Mouse (Mus musculus) embryonic stem cell, embryonic (primary cell): Measurements from ENCODE around the gene Skil.

Experiments used
- CTCF ChIA-PET, 4 experiments: fragments of 300-600 bp in 2 of 4; fragments of 350-600 bp in 2 of 4; sonication (Branson Sonifier 250); formaldehyde crosslinking; loops; one replicate each; lab custom pipeline; 2022; ENCODE audit warnings: inconsistent platforms in 2 of 4; lab: Charles Lee
- POLR2A ChIA-PET, 4 experiments: fragments of 300-600 bp in 2 of 4; fragments of 350-600 bp in 2 of 4; sonication (Branson Sonifier 250); formaldehyde crosslinking; loops; one replicate each; lab custom pipeline; 2022; ENCODE audit warnings: antibody characterized with exemption in 4 of 4, inconsistent platforms in 1 of 4; lab: Charles Lee

Skil gene

DNA sequence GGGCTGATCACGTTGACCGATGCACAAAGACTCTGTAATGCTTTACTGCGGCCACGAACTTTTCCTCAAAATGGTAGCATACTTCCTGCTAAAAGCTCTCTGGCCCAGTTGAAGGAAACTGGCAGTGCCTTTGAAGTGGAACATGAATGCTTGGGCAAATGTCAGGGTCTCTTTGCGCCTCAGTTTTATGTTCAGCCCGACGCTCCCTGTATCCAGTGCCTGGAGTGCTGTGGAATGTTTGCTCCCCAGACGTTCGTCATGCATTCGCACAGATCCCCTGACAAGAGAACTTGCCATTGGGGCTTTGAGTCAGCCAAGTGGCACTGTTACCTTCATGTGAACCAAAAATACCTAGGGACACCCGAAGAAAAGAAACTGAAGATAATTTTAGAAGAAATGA is 3.1 kb downstream of the Skil start:
- CTCF ChIA-PET, result no interaction called here
- POLR2A ChIA-PET, result interaction anchor here in 2 of 4 experiments (1.1 to 2.3 kb wide), 8 partner anchors 9 to 41 kb away, joined by 3 to 5 read pairs (median 4); no protein-coding TSS in a partner anchor

DNA sequence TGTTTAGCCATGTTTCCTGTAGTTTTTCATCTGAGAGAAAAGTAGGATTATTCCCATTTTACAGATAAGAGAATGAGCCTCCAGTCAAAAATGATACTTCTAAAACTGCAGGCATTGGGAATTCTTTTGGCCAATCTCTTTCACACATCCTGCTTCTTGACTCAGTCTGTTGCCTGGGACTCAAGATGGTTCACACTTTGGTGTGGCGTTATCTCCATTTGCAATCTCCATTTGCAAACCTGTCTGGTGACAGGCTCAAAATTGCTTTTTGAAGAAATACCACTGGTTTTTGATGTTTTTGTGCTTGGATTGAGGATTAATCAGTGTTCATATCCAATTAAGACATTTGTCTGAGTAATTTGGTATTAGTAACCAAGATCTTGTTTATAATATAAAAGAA is 3.7 kb downstream of the Skil start:
- CTCF ChIA-PET, result no interaction called here
- POLR2A ChIA-PET, result interaction anchor here in 2 of 4 experiments (1.1 to 2.4 kb wide), 11 partner anchors 8 to 42 kb away, joined by 3 to 7 read pairs (median 4); no protein-coding TSS in a partner anchor

DNA sequence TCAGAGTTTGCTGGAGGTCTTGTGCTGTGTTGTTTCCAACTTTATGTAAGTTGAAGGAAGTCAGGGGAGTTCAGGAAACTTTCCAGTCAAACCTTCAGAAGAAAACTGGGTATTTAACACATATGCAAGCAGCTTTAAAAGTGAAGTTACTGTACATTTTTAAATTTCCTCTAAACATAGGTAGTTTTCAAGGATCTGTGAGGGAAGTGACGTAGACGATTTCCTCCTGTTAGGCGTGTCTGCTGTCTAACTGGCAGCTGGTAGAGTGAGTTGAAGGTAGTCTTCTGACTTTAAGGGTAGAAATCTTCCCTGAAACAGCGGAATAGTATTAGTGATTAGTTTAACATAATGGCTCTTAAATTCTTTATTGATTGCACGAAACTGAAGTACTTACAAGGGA is 5.2 kb downstream of the Skil start:
- ChIA-PET CTCF (no interaction called here), POLR2A (interaction anchor here in 2 of 4 experiments (1.1 to 2.4 kb wide), 5 partner anchors 7 to 39 kb away, joined by 3 to 7 read pairs (median 4); no protein-coding TSS in a partner anchor)

DNA sequence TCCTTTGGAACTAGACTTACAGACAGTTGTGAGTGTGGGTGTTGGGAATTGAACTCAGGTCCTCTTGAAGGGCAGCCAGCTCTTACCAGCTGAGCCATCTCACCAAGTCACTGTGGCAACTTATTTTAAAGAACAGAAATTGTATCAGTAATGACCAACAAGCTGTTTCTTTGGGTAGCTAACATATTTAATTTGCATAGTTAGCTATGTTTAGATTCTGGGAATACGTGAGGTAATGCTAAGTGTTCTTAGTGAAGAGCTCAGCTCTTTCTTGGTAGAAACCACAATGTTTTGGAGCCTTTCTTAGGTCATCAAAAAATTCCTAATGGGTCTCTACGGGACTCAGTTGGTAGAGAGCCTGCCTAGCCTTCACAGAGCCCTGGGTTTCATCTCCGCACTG is 5.9 kb downstream of the Skil start:
- CTCF ChIA-PET, result interaction anchor here in 1 of 4 experiments (0.6 kb wide), 1 partner anchor 45 kb away, joined by 3 read pairs; no protein-coding TSS in a partner anchor

DNA sequence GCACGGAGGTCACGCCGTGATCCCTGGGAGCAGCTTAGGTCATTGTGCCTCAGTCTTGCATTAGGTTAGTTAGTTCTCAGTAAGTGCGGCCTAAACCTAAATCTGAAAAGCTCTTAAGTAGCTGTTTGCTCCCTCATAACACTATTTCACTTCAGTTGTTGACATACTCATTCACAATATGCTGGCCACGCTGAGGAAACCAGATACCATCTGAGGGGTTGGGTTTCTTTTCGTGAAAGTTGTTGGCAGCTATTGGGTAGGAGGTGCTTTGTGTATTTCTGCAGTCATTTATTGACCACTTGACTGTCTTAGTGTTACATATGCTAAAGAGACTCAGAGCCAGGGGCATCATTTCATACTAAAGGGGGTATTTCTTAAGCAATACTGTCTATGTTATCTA is 10.1 kb downstream of the Skil start:
- POLR2A ChIA-PET, result interaction anchor here in 2 of 4 experiments (0.5 to 1.6 kb wide), 9 partner anchors 9 to 208 kb away, joined by 3 to 5 read pairs (median 3); partner anchors contain the start of gene Skil (in 1 of the 2)
- CTCF ChIA-PET, result interaction anchor here in 2 of 4 experiments (0.6 kb wide), 2 partner anchors 28 to 124 kb away, joined by 3 read pairs; no protein-coding TSS in a partner anchor

More for the DNA sequence above, 5.9 kb downstream of the Skil start:
- POLR2A ChIA-PET, result interaction anchor here in 1 of 4 experiments (0.8 to 2.4 kb wide), 3 partner anchors 10 to 14 kb away, joined by 3 to 7 read pairs (median 4); no protein-coding TSS in a partner anchor

DNA sequence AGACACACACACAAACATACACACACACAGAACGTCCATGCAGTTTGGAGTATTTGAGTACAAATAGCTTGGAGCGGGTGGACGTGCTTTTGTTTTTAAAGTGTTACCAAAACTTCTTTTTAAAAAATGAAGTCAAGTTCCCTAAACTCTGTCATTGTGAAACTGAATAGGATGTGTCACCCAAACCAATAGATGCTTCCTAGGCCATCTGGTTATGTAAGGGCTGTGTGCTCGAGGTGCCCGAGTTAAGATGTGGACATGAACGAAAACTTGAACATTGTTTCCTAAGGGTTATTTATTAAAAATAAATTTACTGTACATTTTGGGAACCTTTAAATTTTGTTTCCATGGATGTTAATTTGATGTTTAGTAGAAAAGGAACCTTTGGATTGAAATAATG is 11.7 kb downstream of the Skil start:
- CTCF ChIA-PET, result no interaction called here

DNA sequence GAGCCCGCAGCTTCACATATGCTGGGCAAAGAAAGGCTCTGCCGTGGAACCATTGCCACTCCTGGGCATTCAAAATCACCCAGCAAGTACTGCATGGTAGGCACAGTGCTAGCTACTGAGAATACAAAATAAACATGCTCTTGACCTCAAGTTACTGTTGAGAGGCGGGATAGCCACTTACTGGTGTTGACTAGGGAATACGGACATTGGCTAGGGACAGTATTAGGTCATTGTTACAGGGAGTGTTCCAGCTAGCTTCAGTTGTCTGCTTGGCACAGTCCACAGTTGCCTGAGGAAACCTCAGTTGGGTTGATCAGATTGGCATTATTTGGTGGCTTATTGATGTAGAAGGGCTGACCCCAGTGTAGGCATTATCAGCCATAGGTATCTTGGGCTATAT is 12.8 kb downstream of the Skil start:
- CTCF ChIA-PET, result interaction anchor here in 1 of 4 experiments (1.2 kb wide), 1 partner anchor 31 kb away, joined by 3 read pairs; no protein-coding TSS in a partner anchor
- POLR2A ChIA-PET, result interaction anchor here in 3 of 4 experiments (0.6 to 1.2 kb wide), 5 partner anchors 8 to 15 kb away, joined by 3 to 7 read pairs (median 4); no protein-coding TSS in a partner anchor

More for the DNA sequence above, 11.7 kb downstream of the Skil start:
- POLR2A ChIA-PET, result no interaction called here

DNA sequence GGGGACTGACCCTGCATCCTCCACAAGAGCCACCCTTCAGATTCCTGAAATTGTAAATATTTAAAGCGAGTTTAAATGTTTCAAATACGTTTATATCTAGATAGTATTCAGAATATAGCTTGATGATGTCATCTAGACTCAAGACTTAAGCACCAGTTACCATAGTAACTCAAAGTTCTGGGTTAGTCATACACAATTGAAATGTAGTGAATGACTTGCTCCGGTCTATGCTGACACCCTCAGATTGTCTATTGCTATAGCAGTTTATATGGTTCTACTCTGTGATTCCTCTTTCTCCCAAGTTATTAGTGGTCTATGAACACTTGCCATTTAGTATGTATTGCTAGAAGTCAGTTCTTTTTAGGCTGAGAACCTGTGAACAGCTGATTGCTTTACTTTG is 14.2 kb downstream of the Skil start:
- ChIA-PET CTCF (no interaction called here), POLR2A (interaction anchor here in 3 of 4 experiments (0.5 to 1.5 kb wide), 3 partner anchors 10 to 53 kb away, joined by 3 to 5 read pairs (median 3); no protein-coding TSS in a partner anchor)

DNA sequence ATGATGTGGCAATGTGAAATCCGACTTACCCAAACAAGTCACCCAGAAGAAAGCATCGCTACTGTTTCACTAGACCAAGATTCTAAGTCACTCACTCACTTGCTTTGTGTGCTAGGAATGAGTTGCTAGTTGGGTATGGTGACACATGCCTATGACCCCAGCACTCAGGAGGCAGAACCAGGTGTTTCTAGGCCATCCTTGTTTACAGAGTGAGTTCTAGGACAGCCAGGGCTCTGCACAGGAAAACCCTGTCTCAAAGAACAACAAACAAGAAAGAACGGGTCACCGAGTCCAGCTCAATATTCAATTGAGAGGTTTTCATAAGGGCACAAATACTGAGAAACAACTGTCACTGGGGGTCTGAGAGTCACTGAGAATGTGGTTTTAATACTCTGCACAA is 28.2 kb downstream of the Skil start:
- CTCF ChIA-PET, result no interaction called here
- POLR2A ChIA-PET, result no interaction called here

DNA sequence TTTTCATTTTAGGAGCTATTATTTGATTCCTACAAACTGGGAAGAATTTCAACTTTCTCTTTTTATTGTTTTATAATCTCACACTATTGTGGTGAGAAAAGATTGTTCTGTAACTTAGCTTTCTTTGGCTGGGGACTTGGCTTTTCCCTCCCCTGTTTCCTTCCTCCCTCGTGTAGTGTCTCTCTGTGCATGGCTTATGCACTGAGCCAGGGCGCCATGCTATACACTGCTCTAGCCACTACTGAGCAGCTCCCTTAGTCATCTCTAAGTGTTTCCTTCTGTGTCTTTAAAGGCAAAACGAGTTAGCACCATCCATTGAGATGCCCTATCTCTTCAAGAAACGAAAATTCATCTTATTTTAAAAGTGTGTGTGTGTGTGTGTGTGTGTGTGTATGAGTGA is 31.4 kb downstream of the Skil start:
- ChIA-PET POLR2A (interaction anchor here in 1 of 4 experiments (1.2 kb wide), 1 partner anchor 13 kb away, joined by 3 read pairs; no protein-coding TSS in a partner anchor), CTCF (interaction anchor here in 3 of 4 experiments (0.6 to 1.4 kb wide), 3 partner anchors 13 to 149 kb away, joined by 4 to 5 read pairs (median 4); no protein-coding TSS in a partner anchor)

DNA sequence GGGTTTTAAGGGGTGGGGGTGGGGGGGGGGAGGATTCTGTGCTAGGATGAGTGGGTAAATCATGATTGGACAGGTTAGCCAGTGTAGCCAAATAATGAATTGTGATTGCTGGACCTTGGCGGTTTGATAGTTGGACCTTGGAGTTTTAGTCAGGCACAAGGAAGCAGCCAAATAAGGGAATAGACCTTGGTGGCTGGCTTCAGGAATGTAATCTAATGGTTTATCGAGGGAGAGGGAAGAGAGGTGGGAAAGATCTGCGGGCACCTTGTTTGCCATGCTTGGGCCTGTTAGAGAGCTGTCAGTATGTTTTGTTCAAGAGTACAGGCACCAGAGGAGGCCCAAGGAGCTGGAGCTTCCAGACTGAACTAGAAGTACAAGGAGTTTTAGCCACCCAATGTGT is 32.0 kb downstream of the Skil start:
- CTCF ChIA-PET, result interaction anchor here in 2 of 4 experiments (0.6 to 1.4 kb wide), 2 partner anchors 12 to 150 kb away, joined by 4 to 5 read pairs; no protein-coding TSS in a partner anchor

DNA sequence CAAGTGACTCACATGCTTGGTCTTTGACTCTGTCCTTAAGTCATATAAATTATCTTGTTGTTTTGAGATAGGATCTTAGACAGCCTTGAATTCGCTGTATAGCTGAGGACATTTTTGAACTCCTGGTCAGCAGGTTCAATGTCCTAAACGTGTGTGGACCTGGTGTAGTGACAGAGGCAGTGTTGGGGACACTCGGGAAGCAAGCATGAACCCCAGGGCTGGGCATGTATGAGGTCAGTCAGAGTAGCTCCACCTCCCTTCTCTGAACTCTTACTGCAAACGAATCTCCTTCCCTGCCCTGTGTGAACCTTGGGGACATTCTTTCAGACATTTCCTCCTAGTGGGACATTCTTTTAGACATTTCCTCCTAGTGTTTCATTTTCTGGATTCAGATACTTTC is 34.9 kb downstream of the Skil start:
- CTCF ChIA-PET, result interaction anchor here in 2 of 4 experiments (0.6 to 1.4 kb wide), 2 partner anchors 9 to 73 kb away, joined by 3 to 8 read pairs; no protein-coding TSS in a partner anchor
- POLR2A ChIA-PET, result interaction anchor here in 2 of 4 experiments (0.6 to 2.7 kb wide), 5 partner anchors 9 to 102 kb away, joined by 3 to 9 read pairs (median 3); no protein-coding TSS in a partner anchor

More for the DNA sequence above, 32.0 kb downstream of the Skil start:
- POLR2A ChIA-PET, result interaction anchor here in 2 of 4 experiments (1.0 to 1.2 kb wide), 2 partner anchors 9 to 14 kb away, joined by 3 to 4 read pairs; no protein-coding TSS in a partner anchor

DNA sequence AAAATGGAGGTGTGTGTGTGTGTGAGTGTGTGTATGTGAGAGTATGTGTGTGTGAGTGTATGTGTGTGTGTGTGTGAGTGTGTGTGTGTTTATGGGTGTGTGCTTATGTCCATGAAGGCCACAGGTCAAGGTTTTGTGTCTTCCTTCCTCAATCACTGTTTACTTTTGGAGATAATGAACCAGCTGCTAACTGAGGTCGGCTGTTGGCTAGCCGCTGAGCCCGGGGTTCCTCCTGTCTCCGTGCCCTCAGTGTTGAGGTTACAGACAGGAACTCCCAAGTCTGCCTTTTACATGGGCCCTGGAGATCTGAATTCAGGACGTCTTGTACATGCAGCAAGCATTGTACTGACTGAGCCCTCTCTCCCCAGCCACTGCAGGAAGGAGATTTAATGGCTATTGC is 38.8 kb downstream of the Skil start:
- POLR2A ChIA-PET, result interaction anchor here in 2 of 4 experiments (1.7 to 1.9 kb wide), 2 partner anchors 13 to 45 kb away, joined by 5 read pairs; no protein-coding TSS in a partner anchor

DNA sequence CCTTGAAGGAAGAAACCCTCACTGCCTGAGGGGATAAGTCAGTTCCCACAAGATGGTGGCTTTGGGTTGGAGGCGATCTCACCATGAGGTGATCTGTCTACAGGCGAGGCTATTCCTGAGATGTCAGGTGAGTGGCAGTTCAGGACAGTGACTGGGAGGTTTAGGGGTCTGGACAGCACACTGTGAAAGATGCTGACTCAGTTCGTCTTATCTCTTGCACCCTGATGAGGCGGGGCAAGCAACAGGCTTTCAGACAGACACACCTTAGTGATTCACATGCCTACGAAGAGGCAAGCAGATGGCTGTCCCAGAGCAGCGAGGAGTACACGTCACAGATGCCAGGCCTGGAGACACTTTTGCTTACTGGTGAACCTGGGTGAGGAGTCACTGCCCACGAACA is 39.4 kb downstream of the Skil start:
- POLR2A ChIA-PET, result interaction anchor here in 2 of 4 experiments (1.4 to 1.9 kb wide), 3 partner anchors 14 to 72 kb away, joined by 3 to 5 read pairs (median 5); no protein-coding TSS in a partner anchor

More for the DNA sequence above, 38.8 kb downstream of the Skil start:
- CTCF ChIA-PET, result interaction anchor here in 1 of 4 experiments (0.6 kb wide), 1 partner anchor 1150 kb away, joined by 3 read pairs; no protein-coding TSS in a partner anchor

DNA sequence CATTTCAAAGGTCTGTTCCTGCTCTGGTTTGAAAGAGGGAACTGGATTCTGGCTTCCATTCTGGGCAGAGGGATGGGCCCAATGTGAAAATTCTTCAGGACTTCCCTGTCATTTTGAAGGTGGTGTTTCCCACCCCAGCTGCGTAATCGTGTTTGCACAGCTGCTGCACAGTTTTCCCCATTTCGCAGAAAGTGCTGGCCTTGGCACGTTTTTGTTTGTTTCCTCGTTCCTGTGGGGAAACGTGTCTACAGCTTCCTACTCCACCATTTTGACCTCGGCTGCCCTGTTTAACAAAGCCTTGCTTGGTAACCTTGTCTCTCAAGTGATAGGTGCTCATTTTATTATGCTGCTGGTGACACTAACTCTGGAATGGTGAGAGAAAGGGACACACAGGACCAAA is 39.8 kb downstream of the Skil start:
- ChIA-PET CTCF (interaction anchor here in 1 of 4 experiments (0.7 to 1.2 kb wide), 3 partner anchors 73 to 626 kb away, joined by 3 read pairs; no protein-coding TSS in a partner anchor), POLR2A (interaction anchor here in 2 of 4 experiments (0.9 to 1.9 kb wide), 5 partner anchors 14 to 78 kb away, joined by 3 to 5 read pairs (median 4); no protein-coding TSS in a partner anchor)

More for the DNA sequence above, 39.4 kb downstream of the Skil start:
- CTCF ChIA-PET, result interaction anchor here in 2 of 4 experiments (0.6 to 0.7 kb wide), 2 partner anchors 625 to 1151 kb away, joined by 3 read pairs; no protein-coding TSS in a partner anchor

DNA sequence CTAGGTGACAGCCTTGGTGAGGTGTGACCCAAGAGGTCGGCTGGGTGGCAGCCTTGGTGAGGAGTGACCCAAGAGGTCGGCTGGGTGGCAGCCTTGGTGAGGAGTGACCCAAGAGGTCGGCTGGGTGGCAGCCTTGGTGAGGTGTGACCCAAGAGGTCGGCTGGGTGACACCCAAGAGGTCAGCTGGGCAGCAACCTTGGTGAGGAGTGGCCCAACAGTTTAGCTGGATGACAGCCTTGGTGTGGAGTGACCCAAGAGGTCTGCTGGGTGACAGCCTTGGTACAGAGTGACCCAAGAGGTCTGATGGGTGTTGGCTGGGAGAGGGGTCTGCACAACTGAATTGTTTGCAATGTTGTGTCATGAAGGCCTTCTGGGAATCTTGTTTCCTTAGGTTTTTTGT is 41.7 kb downstream of the Skil start:
- ChIA-PET CTCF (interaction anchor here in 2 of 4 experiments (1.1 to 1.4 kb wide), 2 partner anchors 75 to 76 kb away, joined by 3 to 6 read pairs; no protein-coding TSS in a partner anchor), POLR2A (interaction anchor here in 1 of 4 experiments (0.6 kb wide), 1 partner anchor 142 kb away, joined by 3 read pairs; no protein-coding TSS in a partner anchor)

DNA sequence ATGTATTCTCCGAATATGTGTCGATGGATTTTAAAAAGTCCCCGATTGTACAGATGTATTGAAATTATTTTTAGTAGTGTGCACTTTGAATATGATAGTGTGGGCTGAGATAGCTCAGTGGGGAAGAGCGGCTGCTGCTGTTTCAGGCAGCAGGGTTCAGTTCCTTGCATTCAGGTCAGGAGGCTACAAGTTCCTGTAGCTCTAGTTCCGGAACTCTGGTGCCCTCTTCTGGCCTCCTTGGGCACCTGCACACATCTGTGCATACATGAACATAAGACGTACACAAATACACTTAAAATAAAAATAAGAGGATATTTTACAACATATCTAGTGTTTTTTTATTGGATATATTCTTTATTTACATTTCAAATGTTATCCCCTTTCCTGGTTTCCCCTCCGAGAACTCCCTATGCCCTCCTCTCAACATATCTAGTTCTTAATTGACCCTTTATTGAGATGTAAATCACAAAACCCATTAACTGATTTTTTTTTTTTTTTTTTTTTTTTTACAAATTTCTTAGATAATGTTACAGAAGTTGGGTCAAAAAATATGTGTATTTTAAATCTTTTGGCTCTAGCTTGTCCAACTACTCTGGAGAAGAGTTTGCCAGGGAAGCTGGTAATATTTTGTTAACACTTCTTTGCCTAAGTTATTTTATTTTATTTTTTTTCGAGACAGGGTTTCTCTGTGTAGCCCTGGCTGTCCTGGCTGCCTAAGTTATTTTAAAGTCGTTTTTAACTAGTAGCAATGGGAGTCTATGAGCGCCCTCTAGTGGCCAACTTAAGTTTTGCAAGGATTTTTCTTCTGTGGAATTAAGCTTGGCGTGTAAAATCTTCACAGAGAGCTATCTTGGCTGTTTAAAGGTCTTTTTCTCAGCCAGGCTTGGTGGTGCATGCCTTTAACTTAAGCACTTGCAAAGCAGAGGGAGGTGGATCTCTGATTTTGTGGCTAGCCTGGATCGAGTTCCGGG is 43.9 kb downstream of the Skil start:
- POLR2A ChIA-PET, result interaction anchor here in 3 of 4 experiments (0.6 to 1.7 kb wide), 10 partner anchors 47 to 491 kb away, joined by 3 to 12 read pairs (median 3); partner anchors contain the start of gene Lrrc34 (in 1 of the 3)
- CTCF ChIA-PET, result interaction anchor here (0.5 to 2.4 kb wide), 114 partner anchors 9 to 1989 kb away, joined by 3 to 45 read pairs (median 4); partner anchors contain the start of genes Cldn11 (in 2 of the 4), Gpr160 (in 1 of the 4), Lrrc31 (in 1 of the 4) and Lrrc34 (in 1 of the 4)
